Comparison of ENCODE assay signal across 8 mouse cellular contexts in the genomic region with DNA sequence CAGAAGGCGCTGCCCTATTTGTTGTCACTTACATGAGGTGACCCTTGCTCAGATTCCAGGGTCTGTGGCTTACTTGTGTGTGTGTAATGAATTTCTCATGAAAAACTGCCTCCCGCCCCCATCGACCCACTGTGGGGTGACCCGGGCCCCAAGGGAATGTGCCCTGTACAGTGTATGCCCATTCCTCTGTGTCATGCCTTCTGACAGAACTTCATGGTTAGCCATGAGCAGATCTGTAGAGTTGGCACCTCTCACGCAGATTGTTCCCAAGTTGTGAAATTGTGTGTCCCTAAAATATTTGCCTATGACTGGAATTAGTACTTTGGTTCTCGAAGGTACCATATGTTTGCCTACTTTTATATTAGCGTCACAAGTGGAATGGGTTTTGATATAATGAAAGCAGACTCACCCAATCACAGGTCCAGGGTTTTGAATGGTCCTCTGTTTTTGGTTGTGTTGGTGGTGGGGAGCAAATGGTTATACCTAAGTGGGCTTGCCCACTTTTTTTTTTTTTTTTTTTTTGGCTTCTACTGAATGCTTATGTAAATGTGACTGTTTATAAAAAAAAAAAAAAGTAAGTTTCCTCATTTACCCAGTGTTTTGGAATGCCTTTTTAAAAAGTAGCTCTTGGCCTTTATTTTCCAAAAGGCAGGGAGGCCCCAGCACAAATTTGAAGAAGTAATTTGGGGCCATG. TPM values are rescaled to one million over a fixed set of nuclear protein-coding genes. Genes with fewer than 3 reads are reported as not detected.
DNase-seq lines count a peak whose midpoint lies in the region; ATAC-seq and TF ChIP-seq lines count a peak whose summit lies in the region.

No protein-coding gene starts in this region.

- H3K4me3 ChIP-seq in heart, embryonic 13.5 days = peak overlapping the region; percentile 75
- H3K4me3 ChIP-seq in ES-E14 (ENCODE audit: insufficient read depth in 1 of 2, low read depth in 1 of 2, low read length in 2 of 2, poor library complexity in 1 of 2, severe bottlenecking in 1 of 2) = peak overlapping the region; percentile 88 to 92
- H3K4me3 ChIP-seq in embryonic facial prominence, embryonic 13.5 days = peak overlapping the region; percentile 68
- peak overlapping the region; percentile 63 for H3K4me3 ChIP-seq in intestine, embryonic 15.5 days (replicated peaks)
- peak overlapping the region; percentile 66 for H3K4me3 ChIP-seq in midbrain, embryonic 15.5 days

- H3K36me3 ChIP-seq in heart, embryonic 13.5 days = no peaks in the 10 kb centered on the region
- H3K36me3 ChIP-seq in ES-E14 (ENCODE audit: control insufficient read depth, insufficient read depth, low read length, poor library complexity, severe bottlenecking) = no peaks in the 10 kb centered on the region
- H3K36me3 ChIP-seq in embryonic facial prominence, embryonic 13.5 days = no peaks in the 10 kb centered on the region
- H3K36me3 ChIP-seq in intestine, embryonic 15.5 days = no peaks in the 10 kb centered on the region
- H3K36me3 ChIP-seq in midbrain, embryonic 15.5 days (replicated peaks) = no peaks in the 10 kb centered on the region

- H3K27me3 ChIP-seq in heart, embryonic 13.5 days (replicated peaks) = no peaks in the 10 kb centered on the region
- no peaks in the 10 kb centered on the region for H3K27me3 ChIP-seq in embryonic facial prominence, embryonic 13.5 days
- H3K27me3 ChIP-seq in intestine, embryonic 15.5 days (replicated peaks) = no peaks in the 10 kb centered on the region
- H3K27me3 ChIP-seq in midbrain, embryonic 15.5 days (replicated peaks) = no peaks in the 10 kb centered on the region

- H3K9ac ChIP-seq in heart, embryonic 13.5 days = peak overlapping the region; percentile 89
- peak overlapping the region; percentile 85 for H3K9ac ChIP-seq in ES-E14 (ENCODE audit: insufficient read depth, low read depth, low read length, poor library complexity, severe bottlenecking)
- H3K9ac ChIP-seq in embryonic facial prominence, embryonic 13.5 days = peak overlapping the region; percentile 85
- H3K9ac ChIP-seq in intestine, embryonic 15.5 days = peak overlapping the region; percentile 78
- H3K9ac ChIP-seq in midbrain, embryonic 15.5 days = peak overlapping the region; percentile 62

- H3K4me1 ChIP-seq in heart, embryonic 13.5 days = peaks cover 64% of the 10 kb centered on the region
- peaks cover 0 to 4% of the 10 kb centered on the region in 2 experiments; a peak in 1 of 4 replicates for H3K4me1 ChIP-seq in ES-E14 (ENCODE audit: control insufficient read depth in 2 of 2, insufficient read depth in 2 of 2, low read length in 2 of 2, poor library complexity in 1 of 2)
- peaks cover 22% of the 10 kb centered on the region for H3K4me1 ChIP-seq in embryonic facial prominence, embryonic 13.5 days
- peaks cover 16% of the 10 kb centered on the region for H3K4me1 ChIP-seq in intestine, embryonic 15.5 days (replicated peaks)
- peaks cover 7% of the 10 kb centered on the region for H3K4me1 ChIP-seq in midbrain, embryonic 15.5 days

- 30% methylated on average over 7 of the region's 7 CpGs for WGBS in heart, embryonic 13.5 days
- 36% methylated on average over 7 of the region's 7 CpGs for WGBS in embryonic facial prominence, embryonic 13.5 days
- WGBS in intestine, embryonic 15.5 days = 34% methylated on average over 7 of the region's 7 CpGs
- 49% methylated on average over 7 of the region's 7 CpGs for WGBS in midbrain, embryonic 15.5 days

- no peaks in the 10 kb centered on the region for H3K9me3 ChIP-seq in heart, embryonic 13.5 days
- no peaks in the 10 kb centered on the region for H3K9me3 ChIP-seq in ES-E14 (ENCODE audit: control insufficient read depth, insufficient read depth, low read depth, low read length)
- no peaks in the 10 kb centered on the region for H3K9me3 ChIP-seq in embryonic facial prominence, embryonic 13.5 days
- H3K9me3 ChIP-seq in intestine, embryonic 15.5 days = no peaks in the 10 kb centered on the region
- no peaks in the 10 kb centered on the region for H3K9me3 ChIP-seq in midbrain, embryonic 15.5 days

- no peak for DNase-seq in heart, adult 8-10 months (ENCODE audit: low spot score)
- DNase-seq in ES-E14 (ENCODE audit: low read depth, low spot score) = no peak
- no peak for DNase-seq in spleen, adult 12 weeks (ENCODE audit: low spot score)

- H3K27ac ChIP-seq in heart, embryonic 13.5 days (replicated peaks) = peak overlapping the region; percentile 92
- H3K27ac ChIP-seq in ES-E14 (ENCODE audit: insufficient read depth, low read depth, low read length, poor library complexity, severe bottlenecking) = no peak overlapping the region
- H3K27ac ChIP-seq in embryonic facial prominence, embryonic 13.5 days = no peak overlapping the region
- H3K27ac ChIP-seq in intestine, embryonic 15.5 days = no peak overlapping the region; the same call in 1 of the 2 replicates
- H3K27ac ChIP-seq in midbrain, embryonic 15.5 days = peak overlapping the region; percentile 85

- ATAC-seq in heart, embryonic 13.5 days (ENCODE audit: extremely low read depth, insufficient number of reproducible peaks, low FRiP score, low TSS enrichment) = no peak
- ATAC-seq in embryonic facial prominence, embryonic 13.5 days (ENCODE audit: insufficient number of reproducible peaks, insufficient read depth, low FRiP score, low TSS enrichment, low read depth) = no peak
- ATAC-seq in intestine, embryonic 15.5 days = peak; percentile 30
- peak; percentile 67 for ATAC-seq in midbrain, embryonic 15.5 days (replicated peaks)
- no peak for ATAC-seq in inflammation-experienced regulatory T-cells, adult 6 months

- in situ Hi-C loops in ES-E14 (cut with MboI; ENCODE audit: low sequenced_read_pairs in 2 of 2, unreplicated experiment in 2 of 2) = no loop called here

- peak overlapping the region; percentile 79 for H3K4me2 ChIP-seq in heart, embryonic 13.5 days
- peak overlapping the region; percentile 75 for H3K4me2 ChIP-seq in embryonic facial prominence, embryonic 13.5 days
- peak overlapping the region; percentile 78 for H3K4me2 ChIP-seq in intestine, embryonic 15.5 days (replicated peaks)
- peak overlapping the region; percentile 91 for H3K4me2 ChIP-seq in midbrain, embryonic 15.5 days

TF ChIP-seq in ES-E14, 5 proteins besides CTCF, POLR2A, EP300 and RAD21:
- TF ChIP-seq ZNF384 (IDR thresholded peaks at IDR 0.05; ENCODE audit: low read depth, low read length) = peak; percentile 78; the same call in 1 of the 2 replicates
- TF ChIP-seq HCFC1 (IDR thresholded peaks at IDR 0.05; ENCODE audit: borderline replicate concordance, insufficient read depth, low read length) = no peak

RNA-seq across cellular contexts. Expression of a gene that starts 24.3 kb away (rescaled TPM):
- 242 and 253 TPM in 2 replicates for polyA plus RNA-seq in heart, embryonic 13.5 days (2015; fragmentation: Nextera tagmentation; extraction: Ambion mirVana)
- 100 to 1,000 TPM; 233 to 260 (median 250) TPM for total RNA-seq in heart, adult 8-10 months (2022)
- total RNA-seq in ES-E14 (2012; rRNA removed) = 113 and 164 TPM in 2 replicates
- 162 and 168 TPM in 2 replicates for polyA plus RNA-seq in embryonic facial prominence, embryonic 13.5 days (2015; fragmentation: Nextera tagmentation; extraction: Ambion mirVana)
- 215 and 230 TPM in 2 replicates for polyA plus RNA-seq in intestine, embryonic 15.5 days (2015; fragmentation: Nextera tagmentation; extraction: Ambion mirVana)
- 34.8 and 38.4 TPM in 2 replicates for polyA plus RNA-seq in midbrain, embryonic 15.5 days (2015; fragmentation: Nextera tagmentation; extraction: Ambion mirVana)
- polyA plus RNA-seq in inflammation-experienced regulatory T-cells, adult 6 months (2017; shearing (Covaris generic)) = 100 to 1,000 TPM in 2 of 3 experiments, 10 to 100 TPM in 1; 84.7 to 128 (median 118) TPM

RNA-seq across cellular contexts. Expression of a gene that starts 24.3 kb away (rescaled TPM):
- 59.6 and 64.6 TPM in 2 replicates for polyA plus RNA-seq in heart, embryonic 13.5 days (2015; fragmentation: Nextera tagmentation; extraction: Ambion mirVana)
- 10 to 100 TPM; 50.5 to 59.8 (median 57.0) TPM for total RNA-seq in heart, adult 8-10 months (2022)
- 42.4 and 48.5 TPM in 2 replicates for total RNA-seq in ES-E14 (2012; rRNA removed)
- 69.4 and 81.7 TPM in 2 replicates for polyA plus RNA-seq in embryonic facial prominence, embryonic 13.5 days (2015; fragmentation: Nextera tagmentation; extraction: Ambion mirVana)
- 70.2 and 79.0 TPM in 2 replicates for polyA plus RNA-seq in intestine, embryonic 15.5 days (2015; fragmentation: Nextera tagmentation; extraction: Ambion mirVana)
- polyA plus RNA-seq in midbrain, embryonic 15.5 days (2015; fragmentation: Nextera tagmentation; extraction: Ambion mirVana) = 78.2 and 80.9 TPM in 2 replicates
- polyA plus RNA-seq in inflammation-experienced regulatory T-cells, adult 6 months (2017; shearing (Covaris generic)) = 100 to 1,000 TPM in 1 of 3 experiments, 10 to 100 TPM in 2; 70.6 to 107 (median 81.6) TPM

Comparison
In these comparisons a context has a peak if more than half of its experiments do, and no peak if none do; other contexts are left out.
1. ATAC-seq: peak in intestine, embryonic 15.5 days (single experiment) and midbrain, embryonic 15.5 days (single experiment); none in heart, embryonic 13.5 days (single experiment), embryonic facial prominence, embryonic 13.5 days (single experiment) and inflammation-experienced regulatory T-cells, adult 6 months (single experiment).
2. H3K27ac ChIP-seq: peak in heart, embryonic 13.5 days (single experiment) and midbrain, embryonic 15.5 days (single experiment); none in ES-E14 (single experiment), embryonic facial prominence, embryonic 13.5 days (single experiment) and intestine, embryonic 15.5 days (single experiment).
3. Peak in every context shown above with its lines, with median percentiles within 50 percentile points of each other: H3K4me2 ChIP-seq, H3K4me3 ChIP-seq and H3K9ac ChIP-seq.